Mouse (Mus musculus) embryonic facial prominence, embryonic 15.5 days (tissue): ENCODE results near the gene Immp2l. TPM values are rescaled to one million over a fixed set of nuclear protein-coding genes. Genes with fewer than 3 reads are reported as not detected.

ENCODE experiments used
- ATAC-seq: fragments of 200-750 bp; cut with Nextera tagmentation; 2 replicates; pipeline ENCODE4 v1.8.0; 2017; ENCODE audit warnings: low read depth, moderate TSS enrichment; ENCODE audit not compliant: insufficient number of reproducible peaks, low FRiP score, low TSS enrichment
- H3K27ac ChIP-seq: fragments of 300-500 bp; sonication (generic); replicated peaks from 2 replicates; pipeline ENCODE4 v1.5.1; 2015; ENCODE audit warnings: mild to moderate bottlenecking, inconsistent platforms
- H3K27me3 ChIP-seq: fragments of 300-500 bp; sonication (generic); 2 replicates; pipeline ENCODE4 v1.6.1; 2015; ENCODE audit warnings: inconsistent platforms
- H3K36me3 ChIP-seq: fragments of 300-500 bp; sonication (generic); 2 replicates; pipeline ENCODE4 v1.6.1; 2015; ENCODE audit warnings: mild to moderate bottlenecking, inconsistent platforms
- H3K4me1 ChIP-seq: fragments of 300-500 bp; sonication (generic); 2 replicates; pipeline ENCODE4 v1.6.1; 2015; ENCODE audit warnings: inconsistent platforms
- H3K4me2 ChIP-seq: fragments of 300-500 bp; sonication (generic); replicated peaks from 2 replicates; pipeline ENCODE4 v1.6.1; 2015; ENCODE audit warnings: mild to moderate bottlenecking, inconsistent platforms
- H3K4me3 ChIP-seq: fragments of 300-500 bp; sonication (generic); replicated peaks from 2 replicates; pipeline ENCODE4 v1.5.1; 2015; ENCODE audit warnings: mild to moderate bottlenecking, inconsistent platforms
- H3K9ac ChIP-seq: fragments of 300-500 bp; sonication (generic); 2 replicates; pipeline ENCODE4 v1.6.1; 2015; ENCODE audit warnings: inconsistent platforms
- H3K9me3 ChIP-seq: fragments of 300-500 bp; sonication (generic); replicated peaks from 2 replicates; pipeline ENCODE4 v1.6.1; 2016; ENCODE audit warnings: inconsistent platforms
- WGBS: fragments of 180-500 bp; shearing (Covaris S2); methylation state at CpG from one replicate; pipeline ENCODE4 v1.1.7; 2015; 5-methylcytosine and 5-hydroxymethylcytosine counted together
- polyA plus RNA-seq: library from polyadenylated mRNA; unstranded; fragments of >200 nt; fragmentation: Nextera tagmentation; extraction: Ambion mirVana; gene quantifications from 2 replicates; pipeline ENCODE4 v1.2.1, GENCODE M21; 2015

Immp2l gene
- polyA plus RNA-seq, 1 experiment from 2014 or later = 11.2 TPM

- H3K27me3 ChIP-seq = no peaks in the 10 kb centered on the region
- no peak overlapping the region for H3K9ac ChIP-seq
- no peaks in the 10 kb centered on the region for H3K9me3 ChIP-seq
- no peak overlapping the region for H3K4me3 ChIP-seq
- no peaks in the 10 kb centered on the region for H3K4me1 ChIP-seq
- 90% methylated on average over 6 of the region's 6 CpGs for WGBS
- no peaks in the 10 kb centered on the region for H3K36me3 ChIP-seq
- ATAC-seq = no peak
- H3K27ac ChIP-seq = no peak overlapping the region
- H3K4me2 ChIP-seq = no peak overlapping the region
Measured at GRCm38 (mm10) chr12:41185509-41185908, 161.6 kb downstream of the Immp2l start.

- 75% methylated on average over 3 of the region's 3 CpGs for WGBS
- no peak for ATAC-seq
- no peaks in the 10 kb centered on the region for H3K9me3 ChIP-seq
Measured at GRCm38 (mm10) chr12:41192829-41193228, 168.9 kb downstream of the Immp2l start.

GRCm38 (mm10) chr12:41196374-41196773 lies 172.5 kb downstream of the Immp2l start:
- H3K4me1 ChIP-seq = no peaks in the 10 kb centered on the region
- H3K9ac ChIP-seq = no peak overlapping the region
- 86% methylated on average over 2 of the region's 2 CpGs for WGBS
- no peaks in the 10 kb centered on the region for H3K36me3 ChIP-seq
- ATAC-seq = no peak
- no peak overlapping the region for H3K4me2 ChIP-seq
- no peaks in the 10 kb centered on the region for H3K27me3 ChIP-seq
- H3K9me3 ChIP-seq = no peaks in the 10 kb centered on the region
- H3K27ac ChIP-seq = no peak overlapping the region
- H3K4me3 ChIP-seq = no peak overlapping the region

More at GRCm38 (mm10) chr12:41192829-41193228, 168.9 kb downstream of the Immp2l start:
- Histone ChIP-seq H3K4me2 (no peak overlapping the region), H3K27ac (no peak overlapping the region), H3K27me3 (no peaks in the 10 kb centered on the region), H3K36me3 (no peaks in the 10 kb centered on the region), H3K9ac (no peak overlapping the region), H3K4me1 (no peaks in the 10 kb centered on the region), H3K4me3 (no peak overlapping the region)

- WGBS = 50% methylated on average over 1 of the region's 1 CpGs
- ATAC-seq = no peak
Measured at GRCm38 (mm10) chr12:41215186-41215585, 191.3 kb downstream of the Immp2l start.

GRCm38 (mm10) chr12:41221893-41222292 lies 198.0 kb downstream of the Immp2l start:
- Histone ChIP-seq H3K27ac (no peak overlapping the region), H3K9ac (no peak overlapping the region), H3K9me3 (no peaks in the 10 kb centered on the region), H3K36me3 (no peaks in the 10 kb centered on the region), H3K4me1 (no peaks in the 10 kb centered on the region), H3K27me3 (no peaks in the 10 kb centered on the region), H3K4me2 (no peak overlapping the region), H3K4me3 (no peak overlapping the region)
- ATAC-seq = no peak
- WGBS = 69% methylated on average over 3 of the region's 3 CpGs

More at GRCm38 (mm10) chr12:41215186-41215585, 191.3 kb downstream of the Immp2l start:
- H3K4me3 ChIP-seq = no peak overlapping the region
- no peaks in the 10 kb centered on the region for H3K4me1 ChIP-seq
- no peak overlapping the region for H3K4me2 ChIP-seq
- no peaks in the 10 kb centered on the region for H3K9me3 ChIP-seq
- no peak overlapping the region for H3K9ac ChIP-seq
- no peak overlapping the region for H3K27ac ChIP-seq
- H3K27me3 ChIP-seq = no peaks in the 10 kb centered on the region
- no peaks in the 10 kb centered on the region for H3K36me3 ChIP-seq

- no peak for ATAC-seq
- Histone ChIP-seq H3K4me1 (no peaks in the 10 kb centered on the region), H3K27ac (no peak overlapping the region), H3K9ac (no peak overlapping the region), H3K4me2 (no peak overlapping the region), H3K9me3 (no peaks in the 10 kb centered on the region), H3K4me3 (no peak overlapping the region), H3K27me3 (no peaks in the 10 kb centered on the region), H3K36me3 (no peaks in the 10 kb centered on the region)
- 68% methylated on average over 1 of the region's 1 CpGs for WGBS
Measured at GRCm38 (mm10) chr12:41223686-41224085, 199.8 kb downstream of the Immp2l start.

- no peaks in the 10 kb centered on the region for H3K4me1 ChIP-seq
- H3K9me3 ChIP-seq = no peaks in the 10 kb centered on the region
- H3K9ac ChIP-seq = no peak overlapping the region
- no peak overlapping the region for H3K4me2 ChIP-seq
- no peaks in the 10 kb centered on the region for H3K27me3 ChIP-seq
- no peak overlapping the region for H3K27ac ChIP-seq
- H3K36me3 ChIP-seq = no peaks in the 10 kb centered on the region
- ATAC-seq = no peak
- H3K4me3 ChIP-seq = no peak overlapping the region
- WGBS = 15% methylated on average over 4 of the region's 4 CpGs
Measured at GRCm38 (mm10) chr12:41224538-41224937, 200.6 kb downstream of the Immp2l start.

GRCm38 (mm10) chr12:41231966-41232365 lies 208.1 kb downstream of the Immp2l start:
- no peak overlapping the region for H3K27ac ChIP-seq
- no peaks in the 10 kb centered on the region for H3K4me1 ChIP-seq
- WGBS = 40% methylated on average over 2 of the region's 2 CpGs
- H3K36me3 ChIP-seq = no peaks in the 10 kb centered on the region
- H3K4me2 ChIP-seq = no peak overlapping the region
- no peak overlapping the region for H3K9ac ChIP-seq
- no peak for ATAC-seq
- no peaks in the 10 kb centered on the region for H3K9me3 ChIP-seq
- H3K27me3 ChIP-seq = no peaks in the 10 kb centered on the region
- H3K4me3 ChIP-seq = no peak overlapping the region

GRCm38 (mm10) chr12:41237880-41238279 lies 214.0 kb downstream of the Immp2l start:
- no peak overlapping the region for H3K27ac ChIP-seq
- H3K27me3 ChIP-seq = no peaks in the 10 kb centered on the region
- H3K9ac ChIP-seq = no peak overlapping the region
- ATAC-seq = no peak
- no peaks in the 10 kb centered on the region for H3K4me1 ChIP-seq
- H3K4me2 ChIP-seq = no peak overlapping the region
- WGBS = 74% methylated on average over 3 of the region's 3 CpGs
- no peak overlapping the region for H3K4me3 ChIP-seq
- no peaks in the 10 kb centered on the region for H3K36me3 ChIP-seq
- H3K9me3 ChIP-seq = no peaks in the 10 kb centered on the region

GRCm38 (mm10) chr12:41241221-41241620 lies 217.3 kb downstream of the Immp2l start:
- Histone ChIP-seq H3K4me1 (no peaks in the 10 kb centered on the region), H3K4me3 (no peak overlapping the region), H3K4me2 (no peak overlapping the region), H3K36me3 (no peaks in the 10 kb centered on the region), H3K9ac (no peak overlapping the region), H3K27me3 (no peaks in the 10 kb centered on the region), H3K27ac (no peak overlapping the region), H3K9me3 (no peaks in the 10 kb centered on the region)
- no peak for ATAC-seq
- 43% methylated on average over 2 of the region's 2 CpGs for WGBS

GRCm38 (mm10) chr12:41248254-41248653 lies 224.4 kb downstream of the Immp2l start:
- Histone ChIP-seq H3K36me3 (no peaks in the 10 kb centered on the region), H3K4me2 (no peak overlapping the region), H3K9ac (no peak overlapping the region), H3K4me1 (no peaks in the 10 kb centered on the region), H3K4me3 (no peak overlapping the region), H3K9me3 (no peaks in the 10 kb centered on the region), H3K27me3 (no peaks in the 10 kb centered on the region), H3K27ac (no peak overlapping the region)
- WGBS = 96% methylated on average over 1 of the region's 1 CpGs
- ATAC-seq = no peak

GRCm38 (mm10) chr12:41250123-41250522 lies 226.2 kb downstream of the Immp2l start:
- Histone ChIP-seq H3K4me1 (no peaks in the 10 kb centered on the region), H3K9me3 (no peaks in the 10 kb centered on the region), H3K9ac (no peak overlapping the region), H3K27ac (no peak overlapping the region), H3K36me3 (no peaks in the 10 kb centered on the region), H3K4me2 (no peak overlapping the region), H3K4me3 (no peak overlapping the region), H3K27me3 (no peaks in the 10 kb centered on the region)
- 80% methylated on average over 3 of the region's 3 CpGs for WGBS
- no peak for ATAC-seq
